ENCODE assay signal across 8 mouse cellular contexts in the genomic region with DNA sequence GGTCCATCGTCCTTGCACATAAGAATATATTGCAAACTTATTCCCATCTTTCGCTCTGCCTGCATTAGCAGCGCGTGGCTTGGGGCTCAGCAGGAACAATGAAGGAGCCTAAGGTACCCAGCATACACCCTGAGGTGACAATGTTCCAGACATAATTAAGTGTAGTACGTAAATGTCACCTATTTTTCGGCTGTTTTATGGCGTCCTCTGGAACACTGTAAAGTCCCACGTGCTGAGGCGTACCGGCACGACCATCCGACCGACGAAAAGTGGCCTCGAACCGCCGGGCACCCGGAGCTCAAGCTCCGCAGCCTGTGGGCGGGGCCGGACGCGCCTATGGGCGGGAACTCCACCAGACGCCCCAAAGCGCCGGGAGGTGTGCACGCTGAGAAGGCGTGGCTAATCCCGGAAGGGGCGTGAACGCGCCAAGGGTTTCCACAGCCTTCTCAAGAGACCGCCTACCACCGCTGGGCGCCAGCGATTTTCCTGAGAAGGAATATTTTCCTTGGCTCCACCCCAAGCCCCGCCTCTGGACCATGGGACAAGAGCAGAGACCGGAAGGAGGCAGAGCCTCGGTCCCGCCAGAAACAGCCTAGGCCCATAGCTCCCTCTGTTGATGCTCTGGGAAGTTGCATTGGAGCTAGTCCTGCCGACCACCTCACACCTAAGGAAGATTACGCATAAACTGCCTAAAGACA. TPM values are rescaled to one million over a fixed set of nuclear protein-coding genes. Genes with fewer than 3 reads are reported as not detected.
DNase-seq lines count a peak whose midpoint lies in the region; ATAC-seq and TF ChIP-seq lines count a peak whose summit lies in the region.

A gene (minus strand): TSS at position 316 of the 698 bp plus-strand sequence.

- TF ChIP-seq CTCF in E14TG2a.4 (conservative IDR thresholded peaks at IDR 0.05; ENCODE audit: low read length): peak; percentile 64
- TF ChIP-seq CTCF in heart, postnatal 0 days (IDR thresholded peaks at IDR 0.05; ENCODE audit: low read depth): peak; percentile 94
- TF ChIP-seq CTCF in testis, adult 2 months (IDR thresholded peaks at IDR 0.05; ENCODE audit: control insufficient read depth, insufficient read depth, insufficient replicate concordance, low read depth, low read length): peak; percentile 68; the same call in 1 of the 2 replicates

- peak; percentile 66; the same call in 1 of the 2 replicates for TF ChIP-seq EP300 in heart, postnatal 0 days (IDR thresholded peaks at IDR 0.05; ENCODE audit: low read depth)

- H3K4me1 ChIP-seq in E14TG2a.4 (replicated peaks; ENCODE audit: low read depth, low read length): peaks cover 77% of the 10 kb centered on the region
- peaks cover 9% of the 10 kb centered on the region; the same call in 1 of the 2 replicates for H3K4me1 ChIP-seq in forebrain, embryonic 12.5 days
- peaks cover 13% of the 10 kb centered on the region; the same call in 1 of the 2 replicates for H3K4me1 ChIP-seq in heart, postnatal 0 days (ENCODE audit: control insufficient read depth, insufficient read depth)
- peaks cover 10% of the 10 kb centered on the region for H3K4me1 ChIP-seq in liver, embryonic 16.5 days (ENCODE audit: control insufficient read depth, low read depth, low read length)
- H3K4me1 ChIP-seq in neural tube, embryonic 13.5 days (replicated peaks): peaks cover 26% of the 10 kb centered on the region
- H3K4me1 ChIP-seq in testis, adult 2 months (ENCODE audit: control insufficient read depth, insufficient read depth, low read length): peaks cover 2% of the 10 kb centered on the region

- H3K36me3 ChIP-seq in E14TG2a.4 (ENCODE audit: insufficient read depth, low read length): peaks cover 45% of the 10 kb centered on the region
- H3K36me3 ChIP-seq in forebrain, embryonic 12.5 days (replicated peaks): peaks cover 19% of the 10 kb centered on the region
- H3K36me3 ChIP-seq in heart, postnatal 0 days (replicated peaks; ENCODE audit: control insufficient read depth, insufficient read depth, low read length): peaks cover 16% of the 10 kb centered on the region; the same call in 1 of the 2 replicates
- peaks cover 9% of the 10 kb centered on the region for H3K36me3 ChIP-seq in liver, embryonic 16.5 days (ENCODE audit: control insufficient read depth, insufficient read depth)
- peaks cover 18% of the 10 kb centered on the region for H3K36me3 ChIP-seq in neural tube, embryonic 13.5 days
- no peaks in the 10 kb centered on the region for H3K36me3 ChIP-seq in testis, adult 2 months (ENCODE audit: control insufficient read depth, insufficient read depth, low read length)

- under 1% methylated on average over 43 of the region's 43 CpGs for WGBS in forebrain, embryonic 12.5 days
- 1% methylated on average over 43 of the region's 43 CpGs for WGBS in heart, postnatal 0 days
- WGBS in liver, embryonic 16.5 days (ENCODE audit: insufficient replicate concordance): under 1% methylated on average over 43 of the region's 43 CpGs
- 1% methylated on average over 43 of the region's 43 CpGs for WGBS in neural tube, embryonic 13.5 days

- H3K9ac ChIP-seq in forebrain, embryonic 12.5 days: peak within 1 kb of the TSS; percentile 41
- 0 out of 2 replicates have a peak within 1 kb of the TSS, but pooled peaks have one; percentile 32 for H3K9ac ChIP-seq in heart, postnatal 0 days (replicated peaks; ENCODE audit: low read depth, low read length)
- peak within 1 kb of the TSS; percentile 56 for H3K9ac ChIP-seq in liver, embryonic 16.5 days (ENCODE audit: low read depth, low read length)
- peak within 1 kb of the TSS; percentile 62 for H3K9ac ChIP-seq in neural tube, embryonic 13.5 days

- peak within 1 kb of the TSS; percentile 83 for H3K4me3 ChIP-seq in E14TG2a.4 (replicated peaks; ENCODE audit: low read length)
- peak within 1 kb of the TSS; percentile 46 for H3K4me3 ChIP-seq in forebrain, embryonic 12.5 days (replicated peaks)
- H3K4me3 ChIP-seq in heart, postnatal 0 days (ENCODE audit: low read depth, low read length): peak within 1 kb of the TSS; percentile 53
- peak within 1 kb of the TSS; percentile 57 for H3K4me3 ChIP-seq in liver, embryonic 16.5 days (ENCODE audit: low read depth, low read length)
- peak within 1 kb of the TSS; percentile 43 for H3K4me3 ChIP-seq in neural tube, embryonic 13.5 days
- H3K4me3 ChIP-seq in testis, adult 2 months (ENCODE audit: control insufficient read depth, low read depth, low read length): peak within 1 kb of the TSS; percentile 77

- no peaks in the 10 kb centered on the region for H3K27me3 ChIP-seq in E14TG2a.4 (ENCODE audit: insufficient read depth, low read length)
- no peaks in the 10 kb centered on the region for H3K27me3 ChIP-seq in forebrain, embryonic 12.5 days
- H3K27me3 ChIP-seq in heart, postnatal 0 days (ENCODE audit: control insufficient read depth, insufficient read depth, low read length): no peaks in the 10 kb centered on the region
- H3K27me3 ChIP-seq in liver, embryonic 16.5 days (ENCODE audit: control insufficient read depth, insufficient read depth, low read depth, low read length): no peaks in the 10 kb centered on the region
- H3K27me3 ChIP-seq in neural tube, embryonic 13.5 days: no peaks in the 10 kb centered on the region
- no peaks in the 10 kb centered on the region for H3K27me3 ChIP-seq in testis, adult 2 months (ENCODE audit: control insufficient read depth, insufficient read depth, low read length)

- DNase-seq in c-Kit-positive CD71-positive TER-119-positive erythroid progenitor cells, embryonic 14.5 days (ENCODE audit: low spot score): peak; percentile 100
- peak; percentile 99 for DNase-seq in heart, postnatal 0 days (ENCODE audit: low spot score)
- DNase-seq in kidney, postnatal 4 days: peak; percentile 100

- H3K27ac ChIP-seq in forebrain, embryonic 12.5 days: peak within 1 kb of the TSS; percentile 38; the same call in 1 of the 2 replicates
- H3K27ac ChIP-seq in heart, postnatal 0 days (ENCODE audit: low read depth): peak within 1 kb of the TSS; percentile 56
- peak within 1 kb of the TSS; percentile 56 for H3K27ac ChIP-seq in liver, embryonic 16.5 days (ENCODE audit: low read length)
- H3K27ac ChIP-seq in neural tube, embryonic 13.5 days (replicated peaks): peak within 1 kb of the TSS; percentile 70
- peak within 1 kb of the TSS; percentile 77 for H3K27ac ChIP-seq in testis, adult 2 months (ENCODE audit: control insufficient read depth, insufficient read depth, low read depth, low read length)

- H3K4me2 ChIP-seq in forebrain, embryonic 12.5 days: peak within 1 kb of the TSS; percentile 58
- H3K4me2 ChIP-seq in heart, postnatal 0 days (ENCODE audit: low read depth, low read length): peak within 1 kb of the TSS; percentile 61
- H3K4me2 ChIP-seq in liver, embryonic 16.5 days (ENCODE audit: low read depth, low read length): peak within 1 kb of the TSS; percentile 85
- H3K4me2 ChIP-seq in neural tube, embryonic 13.5 days: peak within 1 kb of the TSS; percentile 55

- peak; percentile 97 for ATAC-seq in forebrain, embryonic 12.5 days (ENCODE audit: low FRiP score)
- peak; percentile 98 for ATAC-seq in heart, postnatal 0 days (ENCODE audit: insufficient read depth, low read depth)
- peak; percentile 99 for ATAC-seq in liver, embryonic 16.5 days (ENCODE audit: low read depth)
- ATAC-seq in neural tube, embryonic 13.5 days (ENCODE audit: low read depth): peak; percentile 98

- peak; percentile 63; the same call in 1 of the 2 replicates for TF ChIP-seq POLR2A in testis, adult 2 months (IDR thresholded peaks at IDR 0.05; ENCODE audit: control insufficient read depth, low read depth, low read length)

- no peaks in the 10 kb centered on the region for H3K9me3 ChIP-seq in E14TG2a.4 (ENCODE audit: low read length)
- H3K9me3 ChIP-seq in forebrain, embryonic 12.5 days: no peaks in the 10 kb centered on the region
- H3K9me3 ChIP-seq in heart, postnatal 0 days (replicated peaks; ENCODE audit: control insufficient read depth, low read length): no peaks in the 10 kb centered on the region
- H3K9me3 ChIP-seq in liver, embryonic 16.5 days (replicated peaks; ENCODE audit: control insufficient read depth, low read length): no peaks in the 10 kb centered on the region
- H3K9me3 ChIP-seq in neural tube, embryonic 13.5 days: no peaks in the 10 kb centered on the region

RNA-seq across cellular contexts. Expression of the gene that starts here (rescaled TPM):
- 27.6 and 30.7 TPM in 2 replicates for polyA plus RNA-seq in forebrain, embryonic 12.5 days (2016; fragmentation: Nextera tagmentation; extraction: Ambion mirVana)
- total RNA-seq in heart, postnatal 0 days (2014; rRNA removed; ENCODE audit: low replicate concordance): 910 and 974 TPM in 2 replicates
- polyA plus RNA-seq in heart, postnatal 0 days (2015; fragmentation: Nextera tagmentation; extraction: Ambion mirVana): 346 and 419 TPM in 2 replicates
- polyA plus RNA-seq in liver, embryonic 16.5 days (2015; fragmentation: Nextera tagmentation; extraction: Ambion mirVana): 2.9 and 4.4 TPM in 2 replicates
- 28.9 and 31.8 TPM in 2 replicates for polyA plus RNA-seq in neural tube, embryonic 13.5 days (2015; fragmentation: Nextera tagmentation; extraction: Ambion mirVana)
- polyA plus RNA-seq in testis, adult 2 months (2012; rRNA removed): 2.2 and 6.1 TPM in 2 replicates

Comparison
In these comparisons a context has a peak if more than half of its experiments do, and no peak if none do; other contexts are left out.
1. Peak in every context shown above with its lines: DNase-seq, ATAC-seq, H3K4me3 ChIP-seq and H3K27ac ChIP-seq.
2. RNA of the gene that starts here (polyA plus RNA-seq): 346 to 419 TPM in heart, postnatal 0 days; 28.9 to 31.8 TPM in neural tube, embryonic 13.5 days, 27.6 to 30.7 TPM in forebrain, embryonic 12.5 days, 2.2 to 6.1 TPM in testis, adult 2 months and 2.9 to 4.4 TPM in liver, embryonic 16.5 days; every median in the first group is over 10 times any median in the second.